Mouse (Mus musculus): ENCODE measurements around the gene Klhl23. TPM values are rescaled to one million over a fixed set of nuclear protein-coding genes. Genes with fewer than 3 reads are reported as not detected.
"Not testable (repeated sequence)": the region's sequence is repeated elsewhere in the genome, so short reads cannot be mapped to it uniquely, and the experiment has no call there.

Klhl23 gene
- 13.0 TPM for polyA plus RNA-seq (2021)

GRCm38 (mm10) chr2:69821711-69822110 is at the start of gene Klhl23:
Gene Klhl23 (plus strand): TSS chr2:69821944.
- no peak for ATAC-seq
- DNase-seq (ENCODE audit: low read depth, low spot score): no peak
- POLR2A ChIA-PET: interaction anchor here (0.9 to 1.2 kb wide), 2 partner anchors 9 to 24 kb away, joined by 3 to 4 read pairs; no protein-coding TSS in a partner anchor
- no peak for TF ChIP-seq CTCF (IDR thresholded peaks at IDR 0.05)
- CTCF ChIA-PET: interaction anchor here (1.0 to 1.3 kb wide), 5 partner anchors 9 to 28 kb away, joined by 3 to 7 read pairs (median 3); no protein-coding TSS in a partner anchor
- in situ Hi-C loops (cut with MboI; ENCODE audit: low pct_unique_long_range_greater_than_20kb): no loop called here
- H3K27me3 ChIP-seq: no peaks in the 10 kb centered on the region

DNA sequence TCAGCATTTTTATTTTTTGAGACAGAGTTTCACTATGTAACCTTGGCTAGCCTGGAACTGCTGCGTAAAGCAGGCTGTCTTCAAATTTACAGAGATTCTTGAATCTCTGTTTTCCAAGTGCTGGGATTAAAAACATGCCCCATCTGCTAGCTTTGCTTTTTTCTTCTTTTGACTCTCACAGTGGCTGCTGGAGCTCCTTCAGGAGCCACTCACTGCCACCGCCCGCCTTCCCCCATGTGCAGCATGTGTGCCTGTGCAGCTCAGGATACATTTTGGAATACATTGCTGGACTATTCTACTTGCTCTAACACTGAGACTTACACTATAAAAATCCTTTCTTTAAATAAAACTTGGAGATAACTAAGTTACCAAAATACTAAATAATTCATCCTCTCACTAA is 48.4 kb upstream of the Klhl23 start:
- in situ Hi-C loops (cut with MboI; ENCODE audit: low pct_unique_long_range_greater_than_20kb): no loop called here
- no peaks in the 10 kb centered on the region for H3K27me3 ChIP-seq
- no peak for TF ChIP-seq CTCF (IDR thresholded peaks at IDR 0.05)
- ChIA-PET CTCF (no interaction called here), POLR2A (no interaction called here)
- no peak for ATAC-seq
- DNase-seq (ENCODE audit: low read depth, low spot score): no peak

- in situ Hi-C loops (cut with MboI; ENCODE audit: low pct_unique_long_range_greater_than_20kb): loop anchor here (5.0 kb wide), 1 partner anchor 141 kb away; no protein-coding TSS in a partner anchor
- ATAC-seq (no peak), DNase-seq (ENCODE audit: low read depth, low spot score) (no peak)
- ChIA-PET CTCF (interaction anchor here (1.3 to 3.6 kb wide), 3 partner anchors 12 to 113 kb away, joined by 3 to 16 read pairs (median 7); partner anchors contain the start of genes Ccdc173 and Phospho2), POLR2A (no interaction called here)
- no peaks in the 10 kb centered on the region for H3K27me3 ChIP-seq
- TF ChIP-seq CTCF (IDR thresholded peaks at IDR 0.05): no peak
Measured at GRCm38 (mm10) chr2:69777985-69778835, 43.5 kb upstream of the Klhl23 start.

- DNase-seq (ENCODE audit: low read depth, low spot score) (no peak), ATAC-seq (no peak)
- ChIA-PET POLR2A (no interaction called here), CTCF (interaction anchor here (1.3 to 3.6 kb wide), 4 partner anchors 11 to 238 kb away, joined by 3 to 16 read pairs (median 5); partner anchors contain the start of genes Ccdc173 and Phospho2)
- no peaks in the 10 kb centered on the region for H3K27me3 ChIP-seq
- peak; percentile 62 for TF ChIP-seq CTCF (IDR thresholded peaks at IDR 0.05)
- in situ Hi-C loops (cut with MboI; ENCODE audit: low pct_unique_long_range_greater_than_20kb): loop anchor here (5.0 kb wide), 1 partner anchor 142 kb away; no protein-coding TSS in a partner anchor
Measured at GRCm38 (mm10) chr2:69778836-69779177, 42.9 kb upstream of the Klhl23 start.

DNA sequence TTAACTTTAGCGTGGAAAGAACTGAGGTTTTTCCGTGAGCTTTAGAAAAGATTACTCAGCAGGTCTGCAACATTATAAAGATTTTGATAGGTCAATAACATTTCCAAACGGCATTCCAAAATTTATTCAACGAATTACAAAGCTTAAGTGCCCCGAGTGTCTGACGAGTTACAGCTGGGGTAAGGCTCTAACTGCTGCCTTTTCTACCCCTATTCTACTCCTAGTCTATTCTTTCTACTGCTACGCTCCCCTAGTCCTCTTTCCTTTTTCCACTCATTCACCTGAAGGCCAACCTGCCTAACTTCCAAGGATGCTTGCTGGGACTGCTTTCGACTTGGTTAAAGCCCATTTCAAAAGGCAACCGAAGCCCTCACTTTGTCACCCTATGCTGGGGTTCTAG is 32.8 kb upstream of the Klhl23 start:
- peak; percentile 5 for ATAC-seq
- ChIA-PET CTCF (interaction anchor here (0.9 to 3.1 kb wide), 3 partner anchors 9 to 12 kb away, joined by 3 to 16 read pairs (median 3); no protein-coding TSS in a partner anchor), POLR2A (interaction anchor here (1.5 kb wide), 1 partner anchor 35 kb away, joined by 3 read pairs; no protein-coding TSS in a partner anchor)
- in situ Hi-C loops (cut with MboI; ENCODE audit: low pct_unique_long_range_greater_than_20kb): no loop called here
- DNase-seq (ENCODE audit: low read depth, low spot score): no peak
- no peaks in the 10 kb centered on the region for H3K27me3 ChIP-seq
- no peak for TF ChIP-seq CTCF (IDR thresholded peaks at IDR 0.05)

GRCm38 (mm10) chr2:69789429-69790069 is 32.2 kb upstream of the Klhl23 start, which contains the start of the genes Ccdc173 and Phospho2:
Gene Ccdc173 (minus strand): TSS chr2:69789575.
Gene Phospho2 (plus strand): TSS chr2:69789623.
- ATAC-seq (peak; percentile 93), DNase-seq (ENCODE audit: low read depth, low spot score) (peak; percentile 91)
- CTCF ChIA-PET: interaction anchor here (0.9 to 3.1 kb wide), 6 partner anchors 9 to 146 kb away, joined by 3 to 16 read pairs (median 3); partner anchors contain the start of gene Bbs5
- no peak for TF ChIP-seq CTCF (IDR thresholded peaks at IDR 0.05)
- POLR2A ChIA-PET: interaction anchor here (1.5 kb wide), 1 partner anchor 34 kb away, joined by 3 read pairs; no protein-coding TSS in a partner anchor
- in situ Hi-C loops (cut with MboI; ENCODE audit: low pct_unique_long_range_greater_than_20kb): no loop called here
- no peaks in the 10 kb centered on the region for H3K27me3 ChIP-seq

GRCm38 (mm10) chr2:69790285-69790684 is 31.5 kb upstream of the Klhl23 start:
- in situ Hi-C loops (cut with MboI; ENCODE audit: low pct_unique_long_range_greater_than_20kb): no loop called here
- peak; percentile 84 for TF ChIP-seq CTCF (IDR thresholded peaks at IDR 0.05)
- POLR2A ChIA-PET: no interaction called here
- no peaks in the 10 kb centered on the region for H3K27me3 ChIP-seq
- DNase-seq (ENCODE audit: low read depth, low spot score): peak; percentile 42
- CTCF ChIA-PET: interaction anchor here (0.6 to 3.1 kb wide), 8 partner anchors 8 to 152 kb away, joined by 3 to 16 read pairs (median 3); partner anchors contain the start of gene Bbs5
- ATAC-seq: no peak

DNA sequence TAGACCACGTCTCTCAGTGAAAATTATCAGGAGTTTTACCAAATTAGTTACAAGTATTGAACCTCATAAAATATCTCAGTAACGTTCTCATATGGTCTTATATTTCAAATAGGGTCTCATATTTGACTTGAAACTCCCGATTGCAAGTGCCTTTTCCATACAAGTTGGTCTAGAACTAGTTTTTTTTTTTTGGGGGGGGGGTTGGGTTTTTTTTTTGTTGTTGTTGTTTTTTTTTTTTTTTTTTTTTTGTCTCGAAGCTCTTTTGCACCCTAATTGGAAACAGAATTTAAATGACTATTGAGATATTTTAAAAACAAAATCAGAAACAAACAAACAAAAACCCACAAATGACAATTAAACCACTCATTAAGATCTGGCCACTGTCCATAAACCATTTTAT is 31.0 kb upstream of the Klhl23 start:
- ChIA-PET CTCF (interaction anchor here (0.6 to 3.1 kb wide), 7 partner anchors 11 to 153 kb away, joined by 3 to 16 read pairs (median 3); partner anchors contain the start of gene Bbs5), POLR2A (no interaction called here)
- no peak for DNase-seq (ENCODE audit: low read depth, low spot score)
- TF ChIP-seq CTCF (IDR thresholded peaks at IDR 0.05): no peak
- no peaks in the 10 kb centered on the region for H3K27me3 ChIP-seq
- no peak for ATAC-seq
- in situ Hi-C loops (cut with MboI; ENCODE audit: low pct_unique_long_range_greater_than_20kb): no loop called here

- peak; percentile 70 for TF ChIP-seq CTCF (IDR thresholded peaks at IDR 0.05)
- ATAC-seq (peak; percentile 62), DNase-seq (ENCODE audit: low read depth, low spot score) (peak; percentile 10)
- POLR2A ChIA-PET: no interaction called here
- CTCF ChIA-PET: interaction anchor here (0.9 to 2.0 kb wide), 5 partner anchors 9 to 33 kb away, joined by 3 to 6 read pairs (median 4); no protein-coding TSS in a partner anchor
- in situ Hi-C loops (cut with MboI; ENCODE audit: low pct_unique_long_range_greater_than_20kb): no loop called here
- H3K27me3 ChIP-seq: peaks cover 11% of the 10 kb centered on the region
Measured at GRCm38 (mm10) chr2:69802911-69803312, 18.8 kb upstream of the Klhl23 start.

DNA sequence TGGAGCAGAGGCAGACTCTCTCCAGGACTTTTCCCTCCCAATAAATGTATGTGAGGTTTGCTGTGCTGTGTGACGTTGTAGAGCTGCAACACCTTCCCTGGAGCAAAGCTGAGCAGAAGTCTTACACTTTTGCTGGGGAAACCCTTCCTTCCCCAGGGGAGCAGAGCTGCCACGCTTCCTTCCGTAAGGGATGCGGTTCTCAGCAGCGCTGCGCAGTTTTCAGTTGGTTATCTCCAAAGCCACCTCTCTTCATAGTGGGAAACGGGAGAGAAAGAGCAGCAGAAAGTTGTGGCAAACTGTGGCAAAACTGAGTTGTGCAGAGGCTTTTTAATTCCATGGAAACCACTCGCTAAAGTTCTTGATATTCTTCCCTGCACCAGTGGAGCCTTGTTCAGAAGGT is 18.0 kb upstream of the Klhl23 start:
- ChIA-PET CTCF (interaction anchor here (0.9 to 2.0 kb wide), 4 partner anchors 10 to 32 kb away, joined by 3 to 6 read pairs (median 4); no protein-coding TSS in a partner anchor), POLR2A (interaction anchor here (0.8 kb wide), 1 partner anchor 20 kb away, joined by 4 read pairs; no protein-coding TSS in a partner anchor)
- in situ Hi-C loops (cut with MboI; ENCODE audit: low pct_unique_long_range_greater_than_20kb): no loop called here

DNA sequence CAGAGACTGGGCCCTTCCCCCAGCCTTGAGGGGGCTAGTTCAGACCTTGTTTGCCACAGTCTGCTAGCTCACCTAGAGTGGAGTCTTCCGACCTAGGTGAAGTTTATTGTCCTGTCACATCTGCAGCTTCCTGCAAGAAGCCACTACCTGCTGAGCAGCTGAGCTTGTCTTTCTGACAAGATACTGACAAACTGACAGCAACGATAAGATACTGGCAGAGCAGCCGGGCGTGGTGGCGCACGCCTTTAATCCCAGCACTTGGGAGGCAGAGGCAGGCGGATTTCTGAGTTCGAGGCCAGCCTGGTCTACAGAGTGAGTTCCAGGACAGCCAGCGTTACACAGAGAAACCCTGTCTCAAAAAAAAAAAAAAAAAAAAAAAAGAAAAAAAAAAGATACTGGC is 17.1 kb upstream of the Klhl23 start:
- H3K27me3 ChIP-seq: peaks cover 22% of the 10 kb centered on the region
- DNase-seq (ENCODE audit: low read depth, low spot score); ATAC-seq; CTCF ChIA-PET; in situ Hi-C loops (cut with MboI; ENCODE audit: low pct_unique_long_range_greater_than_20kb); POLR2A ChIA-PET: not testable (repeated sequence)

More for the DNA sequence above, 18.0 kb upstream of the Klhl23 start:
- peaks cover 19% of the 10 kb centered on the region for H3K27me3 ChIP-seq
- ATAC-seq: no peak
- no peak for TF ChIP-seq CTCF (IDR thresholded peaks at IDR 0.05)
- no peak for DNase-seq (ENCODE audit: low read depth, low spot score)

Data from Patski (cell line).